Mouse (Mus musculus): ENCODE measurements at regions not wholly inside any gene's neighbourhood (a gene's known extent, or its start where the extent isn't known, plus 50 kb on each side); places are given as distances from the start of the nearest gene placed in this dataset.

GRCm38 (mm10) chr17:3248875-3249274 lies 77.5 kb upstream of the Tiam2 start:
- Histone ChIP-seq H3K9ac (ENCODE audit: low read depth, low read length) (no peak overlapping the region), H3K27ac (ENCODE audit: low read depth, low read length) (no peak overlapping the region), H3K36me3 (ENCODE audit: control insufficient read depth, insufficient read depth, low read length) (no peaks in the 10 kb centered on the region; the same call in 1 of the 2 replicates), H3K27me3 (ENCODE audit: control insufficient read depth, insufficient read depth, low read length) (no peaks in the 10 kb centered on the region), H3K4me1 (ENCODE audit: control insufficient read depth, insufficient read depth, low read length) (peaks cover 32% of the 10 kb centered on the region), H3K4me2 (no peak overlapping the region), H3K9me3 (replicated peaks; ENCODE audit: control insufficient read depth, low read length) (no peaks in the 10 kb centered on the region), H3K4me3 (ENCODE audit: low read depth, low read length) (no peak overlapping the region)
- no peak for ATAC-seq (replicated peaks; ENCODE audit: insufficient number of reproducible peaks, low FRiP score, low TSS enrichment)
- whole genome bisulfite sequencing (ENCODE audit: insufficient replicate concordance) = 70% methylated on average over 6 of the region's 6 CpGs

DNA sequence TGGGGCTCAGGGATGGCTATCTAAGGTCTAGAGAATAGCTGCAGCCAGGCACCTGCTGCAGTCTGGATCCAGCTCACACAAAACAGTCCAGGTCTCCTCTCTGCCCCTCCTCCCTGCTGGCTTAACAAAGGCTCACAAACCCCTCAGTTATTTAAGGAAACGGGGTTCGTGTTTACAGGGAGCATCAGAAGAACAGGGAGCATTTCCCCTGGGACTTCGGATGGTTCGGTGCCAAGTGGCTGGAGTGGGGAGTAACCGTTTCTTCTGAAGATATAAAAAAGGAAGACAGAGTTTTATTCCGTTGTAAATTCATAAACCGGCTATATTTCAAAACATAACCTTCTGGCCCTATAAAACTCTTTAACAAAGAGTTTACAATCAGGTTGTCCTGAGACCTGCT lies 77.1 kb upstream of the Tiam2 start:
- no peaks in the 10 kb centered on the region for H3K27me3 ChIP-seq (ENCODE audit: control insufficient read depth, insufficient read depth, low read length)
- H3K4me3 ChIP-seq (ENCODE audit: low read depth, low read length) = no peak overlapping the region
- ATAC-seq (replicated peaks; ENCODE audit: insufficient number of reproducible peaks, low FRiP score, low TSS enrichment) = no peak
- no peak overlapping the region for H3K27ac ChIP-seq (ENCODE audit: low read depth, low read length)
- no peaks in the 10 kb centered on the region for H3K9me3 ChIP-seq (replicated peaks; ENCODE audit: control insufficient read depth, low read length)
- H3K9ac ChIP-seq (ENCODE audit: low read depth, low read length) = no peak overlapping the region
- peaks cover 32% of the 10 kb centered on the region for H3K4me1 ChIP-seq (ENCODE audit: control insufficient read depth, insufficient read depth, low read length)
- WGBS (ENCODE audit: insufficient replicate concordance) = 80% methylated on average over 7 of the region's 7 CpGs
- H3K4me2 ChIP-seq = no peak overlapping the region
- no peaks in the 10 kb centered on the region; the same call in 1 of the 2 replicates for H3K36me3 ChIP-seq (ENCODE audit: control insufficient read depth, insufficient read depth, low read length)

GRCm38 (mm10) chr17:3251176-3251575 lies 75.2 kb upstream of the Tiam2 start:
- no peak for ATAC-seq (replicated peaks; ENCODE audit: insufficient number of reproducible peaks, low FRiP score, low TSS enrichment)
- H3K9me3 ChIP-seq (replicated peaks; ENCODE audit: control insufficient read depth, low read length) = no peaks in the 10 kb centered on the region
- WGBS (ENCODE audit: insufficient replicate concordance) = 87% methylated on average over 4 of the region's 4 CpGs

GRCm38 (mm10) chr17:3251966-3252365 lies 74.4 kb upstream of the Tiam2 start:
- no peak for ATAC-seq (replicated peaks; ENCODE audit: insufficient number of reproducible peaks, low FRiP score, low TSS enrichment)
- Histone ChIP-seq H3K27me3 (ENCODE audit: control insufficient read depth, insufficient read depth, low read length) (no peaks in the 10 kb centered on the region), H3K9me3 (replicated peaks; ENCODE audit: control insufficient read depth, low read length) (no peaks in the 10 kb centered on the region), H3K9ac (ENCODE audit: low read depth, low read length) (no peak overlapping the region), H3K4me3 (ENCODE audit: low read depth, low read length) (no peak overlapping the region), H3K27ac (ENCODE audit: low read depth, low read length) (no peak overlapping the region), H3K4me2 (no peak overlapping the region), H3K4me1 (ENCODE audit: control insufficient read depth, insufficient read depth, low read length) (peaks cover 7% of the 10 kb centered on the region), H3K36me3 (ENCODE audit: control insufficient read depth, insufficient read depth, low read length) (no peaks in the 10 kb centered on the region; the same call in 1 of the 2 replicates)
- 93% methylated on average over 5 of the region's 5 CpGs for WGBS (ENCODE audit: insufficient replicate concordance)

More at GRCm38 (mm10) chr17:3251176-3251575, 75.2 kb upstream of the Tiam2 start:
- no peak overlapping the region for H3K27ac ChIP-seq (ENCODE audit: low read depth, low read length)
- H3K4me1 ChIP-seq (ENCODE audit: control insufficient read depth, insufficient read depth, low read length) = peaks cover 15% of the 10 kb centered on the region
- no peak overlapping the region for H3K9ac ChIP-seq (ENCODE audit: low read depth, low read length)
- H3K36me3 ChIP-seq (ENCODE audit: control insufficient read depth, insufficient read depth, low read length) = no peaks in the 10 kb centered on the region; the same call in 1 of the 2 replicates
- H3K4me3 ChIP-seq (ENCODE audit: low read depth, low read length) = no peak overlapping the region
- H3K27me3 ChIP-seq (ENCODE audit: control insufficient read depth, insufficient read depth, low read length) = no peaks in the 10 kb centered on the region
- no peak overlapping the region for H3K4me2 ChIP-seq

DNA sequence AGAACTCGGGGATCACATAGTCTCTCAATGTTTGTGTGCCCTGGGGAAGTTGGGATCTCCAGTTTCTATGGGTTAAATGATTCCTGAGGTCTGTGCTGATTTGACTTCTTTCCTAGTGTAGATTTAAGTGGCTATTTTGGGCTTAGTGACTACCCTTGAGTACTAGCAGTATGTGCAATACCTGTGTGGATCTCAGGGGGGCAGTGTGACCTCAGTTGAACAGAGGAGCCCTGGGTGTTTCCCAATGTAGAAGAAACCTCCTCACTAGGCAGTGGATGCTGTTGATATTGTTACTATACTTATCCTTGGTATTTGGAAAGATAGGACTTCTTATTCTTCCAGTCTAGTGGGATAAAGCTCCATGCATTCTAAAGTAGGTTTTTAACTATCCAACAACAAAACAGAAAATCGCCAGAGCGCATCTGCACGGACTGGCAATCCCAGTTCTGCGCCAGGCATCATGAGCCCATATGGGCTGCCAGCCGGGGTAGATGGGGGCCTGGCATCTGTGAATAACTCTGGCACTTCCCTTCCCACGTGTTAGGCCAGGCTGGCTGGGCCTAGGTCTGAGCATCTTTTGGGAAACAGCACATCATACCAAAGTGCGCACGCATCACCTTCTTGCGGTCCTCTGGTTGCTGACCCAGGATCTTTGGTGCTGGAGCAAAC lies 72.7 kb upstream of the Tiam2 start:
- ATAC-seq (replicated peaks; ENCODE audit: insufficient number of reproducible peaks, low FRiP score, low TSS enrichment) = no peak

DNA sequence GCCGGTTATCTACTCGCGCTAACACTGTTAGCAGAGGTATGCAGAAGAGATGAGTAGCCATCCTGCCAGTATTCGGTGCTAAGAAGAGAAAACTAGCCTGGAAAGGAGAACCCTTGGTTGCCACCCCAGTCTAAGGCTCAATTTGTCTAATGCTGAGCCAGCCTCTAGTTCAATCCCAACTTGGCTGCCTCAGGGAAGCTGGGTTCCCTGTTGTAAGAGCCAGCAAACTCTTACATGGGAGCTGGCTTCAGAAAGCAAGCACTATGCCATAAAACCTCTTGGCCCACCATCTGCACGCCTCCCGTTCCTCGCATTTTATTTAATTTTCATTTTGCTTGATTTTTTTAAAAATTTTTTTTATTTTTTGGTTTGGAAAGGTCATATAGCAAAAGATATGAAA lies 69.6 kb upstream of the Tiam2 start:
- Histone ChIP-seq H3K9me3 (replicated peaks; ENCODE audit: control insufficient read depth, low read length) (no peaks in the 10 kb centered on the region), H3K27ac (ENCODE audit: low read depth, low read length) (no peak overlapping the region), H3K9ac (ENCODE audit: low read depth, low read length) (no peak overlapping the region), H3K36me3 (ENCODE audit: control insufficient read depth, insufficient read depth, low read length) (no peaks in the 10 kb centered on the region; the same call in 1 of the 2 replicates), H3K4me3 (ENCODE audit: low read depth, low read length) (no peak overlapping the region), H3K27me3 (ENCODE audit: control insufficient read depth, insufficient read depth, low read length) (no peaks in the 10 kb centered on the region), H3K4me1 (ENCODE audit: control insufficient read depth, insufficient read depth, low read length) (no peaks in the 10 kb centered on the region; the same call in 1 of the 2 replicates), H3K4me2 (no peak overlapping the region)
- 87% methylated on average over 7 of the region's 7 CpGs for WGBS (ENCODE audit: insufficient replicate concordance)
- no peak for ATAC-seq (replicated peaks; ENCODE audit: insufficient number of reproducible peaks, low FRiP score, low TSS enrichment)

More for the DNA sequence above, 72.7 kb upstream of the Tiam2 start:
- Histone ChIP-seq H3K4me3 (ENCODE audit: low read depth, low read length) (no peak overlapping the region), H3K27me3 (ENCODE audit: control insufficient read depth, insufficient read depth, low read length) (no peaks in the 10 kb centered on the region), H3K9me3 (replicated peaks; ENCODE audit: control insufficient read depth, low read length) (no peaks in the 10 kb centered on the region), H3K4me2 (no peak overlapping the region), H3K36me3 (ENCODE audit: control insufficient read depth, insufficient read depth, low read length) (no peaks in the 10 kb centered on the region; the same call in 1 of the 2 replicates), H3K4me1 (ENCODE audit: control insufficient read depth, insufficient read depth, low read length) (peaks cover 1% of the 10 kb centered on the region; the same call in 1 of the 2 replicates), H3K9ac (ENCODE audit: low read depth, low read length) (no peak overlapping the region), H3K27ac (ENCODE audit: low read depth, low read length) (no peak overlapping the region)
- WGBS (ENCODE audit: insufficient replicate concordance) = 87% methylated on average over 10 of the region's 10 CpGs

DNA sequence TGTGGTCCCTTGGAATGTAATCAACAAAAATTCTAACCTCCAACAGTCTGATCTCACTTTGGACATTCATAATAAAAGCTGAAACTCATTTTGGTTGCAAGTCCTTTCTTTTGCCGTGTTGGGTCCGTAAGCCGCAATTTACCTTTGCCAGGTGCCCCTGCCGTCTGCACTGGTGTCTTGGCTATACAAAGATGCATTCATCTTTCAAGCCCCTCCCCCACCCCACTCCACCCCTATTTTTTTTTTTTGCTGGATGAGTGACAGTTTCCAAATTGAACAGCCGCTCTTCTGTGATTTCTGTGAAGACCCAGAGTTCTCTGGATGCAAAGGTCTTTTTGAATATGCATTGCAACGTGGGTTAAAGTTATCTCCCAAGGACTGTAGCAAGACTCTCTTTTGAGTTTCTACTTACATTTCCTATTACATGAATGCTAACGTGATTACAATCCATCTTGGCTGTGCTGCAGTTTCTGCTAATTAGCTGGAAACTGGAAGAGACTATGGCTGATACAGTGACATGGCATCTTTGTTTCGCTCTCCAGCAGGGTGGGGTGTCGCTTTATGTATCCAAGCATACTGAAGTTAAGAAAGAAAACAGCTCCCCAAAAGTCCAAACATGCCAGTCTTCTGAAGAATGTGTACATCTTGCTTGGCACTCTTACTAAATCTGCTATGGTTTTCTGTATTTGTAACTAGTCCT lies 67.4 kb upstream of the Tiam2 start:
- Histone ChIP-seq H3K4me3 (ENCODE audit: low read depth, low read length) (no peak overlapping the region), H3K9ac (ENCODE audit: low read depth, low read length) (no peak overlapping the region), H3K36me3 (ENCODE audit: control insufficient read depth, insufficient read depth, low read length) (no peaks in the 10 kb centered on the region), H3K27ac (ENCODE audit: low read depth, low read length) (no peak overlapping the region), H3K27me3 (ENCODE audit: control insufficient read depth, insufficient read depth, low read length) (no peaks in the 10 kb centered on the region), H3K4me1 (ENCODE audit: control insufficient read depth, insufficient read depth, low read length) (no peaks in the 10 kb centered on the region; the same call in 1 of the 2 replicates), H3K9me3 (replicated peaks; ENCODE audit: control insufficient read depth, low read length) (no peaks in the 10 kb centered on the region), H3K4me2 (no peak overlapping the region)
- 84% methylated on average over 9 of the region's 9 CpGs for WGBS (ENCODE audit: insufficient replicate concordance)
- no peak for ATAC-seq (replicated peaks; ENCODE audit: insufficient number of reproducible peaks, low FRiP score, low TSS enrichment)

DNA sequence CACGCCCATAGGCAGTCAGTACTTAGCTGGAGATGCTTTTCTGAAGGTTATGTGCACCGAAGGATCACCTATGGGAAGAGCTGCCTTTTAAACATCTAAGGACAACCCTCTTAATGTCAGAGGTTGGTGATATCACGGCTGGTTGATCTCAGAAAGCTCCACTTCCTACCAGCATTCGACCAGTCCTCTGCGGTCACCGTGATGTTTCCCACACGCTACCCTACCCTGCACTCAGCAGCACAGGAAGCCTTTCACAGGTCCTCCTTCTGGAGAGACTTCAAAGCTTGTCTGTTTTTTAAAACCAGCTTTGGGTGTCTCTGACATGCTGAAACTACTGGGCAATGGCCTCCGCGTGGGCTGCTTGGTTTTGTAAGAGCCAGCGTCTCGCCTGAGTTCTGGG lies 65.6 kb upstream of the Tiam2 start:
- 81% methylated on average over 11 of the region's 11 CpGs for WGBS (ENCODE audit: insufficient replicate concordance)
- H3K4me3 ChIP-seq (ENCODE audit: low read depth, low read length) = no peak overlapping the region
- no peak for ATAC-seq (replicated peaks; ENCODE audit: insufficient number of reproducible peaks, low FRiP score, low TSS enrichment)
- no peaks in the 10 kb centered on the region for H3K36me3 ChIP-seq (ENCODE audit: control insufficient read depth, insufficient read depth, low read length)
- H3K9me3 ChIP-seq (replicated peaks; ENCODE audit: control insufficient read depth, low read length) = no peaks in the 10 kb centered on the region
- no peaks in the 10 kb centered on the region; the same call in 1 of the 2 replicates for H3K4me1 ChIP-seq (ENCODE audit: control insufficient read depth, insufficient read depth, low read length)
- no peak overlapping the region for H3K4me2 ChIP-seq
- no peak overlapping the region for H3K9ac ChIP-seq (ENCODE audit: low read depth, low read length)
- H3K27me3 ChIP-seq (ENCODE audit: control insufficient read depth, insufficient read depth, low read length) = no peaks in the 10 kb centered on the region
- no peak overlapping the region for H3K27ac ChIP-seq (ENCODE audit: low read depth, low read length)

Data from heart, embryonic 11.5 days (tissue).